Mouse (Mus musculus) MEL (cell line): ENCODE measurements around the gene Psen2. TPM values are rescaled to one million over a fixed set of nuclear protein-coding genes. Genes with fewer than 3 reads are reported as not detected.

Experiments used
- DNase-seq: peaks from one replicate; pipeline ENCODE4 v3.0.0; 2011; ENCODE audit warnings: low read depth, low spot score
- H3K27ac ChIP-seq: 2 replicates; pipeline ENCODE4 v1.5.1; 2012; ENCODE audit warnings: low read depth, mild to moderate bottlenecking, control low read depth, low read length, moderate library complexity; ENCODE audit not compliant: control insufficient read depth
- H3K27me3 ChIP-seq, 2 experiments: fragments of 150-350 bp in 1 of 2; sonication (generic) in 1 of 2; 2 replicates each; pipeline ENCODE4 v1.6.1; 2012; ENCODE audit warnings: low read length in 2 of 2, mild to moderate bottlenecking in 2 of 2, improper control_type of control experiment in 1 of 2, moderate library complexity in 1 of 2; ENCODE audit not compliant: insufficient read depth in 2 of 2, control insufficient read depth in 1 of 2
- H3K36me3 ChIP-seq, 2 experiments: 2 replicates each; pipeline ENCODE4 v1.6.1; 2012 to 2014; ENCODE audit warnings: low read length in 2 of 2, improper control_type of control experiment in 1 of 2, inconsistent platforms in 1 of 2, mild to moderate bottlenecking in 1 of 2; ENCODE audit not compliant: insufficient read depth in 2 of 2, control insufficient read depth in 1 of 2
- H3K4me1 ChIP-seq, 2 experiments: fragments of 150-350 bp in 1 of 2; sonication (generic) in 1 of 2; 2 replicates each; pipeline ENCODE4 v1.6.1; 2012; ENCODE audit warnings: low read length in 2 of 2, improper control_type of control experiment in 1 of 2, mild to moderate bottlenecking in 1 of 2; ENCODE audit not compliant: insufficient read depth in 2 of 2, control insufficient read depth in 1 of 2
- H3K4me3 ChIP-seq, 2 experiments: fragments of 150-350 bp in 1 of 2; sonication (generic) in 1 of 2; 2 replicates each; pipeline ENCODE4 v1.5.1; 2012; ENCODE audit warnings: low read depth in 2 of 2, low read length in 2 of 2, mild to moderate bottlenecking in 2 of 2, moderate library complexity in 2 of 2, control low read depth in 1 of 2, improper control_type of control experiment in 1 of 2; ENCODE audit not compliant: control insufficient read depth in 1 of 2, insufficient read depth in 1 of 2
- H3K79me2 ChIP-seq: 2 replicates; pipeline ENCODE4 v1.6.1; 2012; ENCODE audit warnings: mild to moderate bottlenecking, low read length, moderate library complexity; ENCODE audit not compliant: control insufficient read depth, poor library complexity, insufficient read depth
- H3K9ac ChIP-seq: 2 replicates; pipeline ENCODE4 v1.6.1; 2012; ENCODE audit warnings: low read depth, mild to moderate bottlenecking, control low read depth, low read length, moderate library complexity; ENCODE audit not compliant: control insufficient read depth, poor library complexity, severe bottlenecking
- H3K9me3 ChIP-seq: fragments of 150-350 bp; sonication (generic); replicated peaks from 2 replicates; pipeline ENCODE4 v1.6.1; 2012; ENCODE audit warnings: mild to moderate bottlenecking, low read length, improper control_type of control experiment, moderate library complexity; ENCODE audit not compliant: insufficient read depth
- CHD1 ChIP-seq: IDR thresholded peaks from 2 replicates; pipeline ENCODE4 v1.6.1; 2012; ENCODE audit warnings: low read depth, mild to moderate bottlenecking, inconsistent platforms, low read length, improper control_type of control experiment
- CHD2 ChIP-seq: IDR thresholded peaks from 2 replicates; pipeline ENCODE4 v1.6.1; 2011; ENCODE audit warnings: low read length, improper control_type of control experiment
- E2F4 ChIP-seq: IDR thresholded peaks from 2 replicates; pipeline ENCODE4 v1.6.1; 2011; ENCODE audit warnings: low read depth, low read length, improper control_type of control experiment, borderline replicate concordance
- GABPA ChIP-seq: IDR thresholded peaks from 2 replicates; pipeline ENCODE4 v1.6.1; 2012; ENCODE audit warnings: low read depth, mild to moderate bottlenecking, inconsistent platforms, low read length, improper control_type of control experiment, moderate library complexity
- GATA1 ChIP-seq: IDR thresholded peaks from 2 replicates; pipeline ENCODE4 v1.6.1; 2011; ENCODE audit warnings: low read depth, low read length, improper control_type of control experiment
- HCFC1 ChIP-seq: IDR thresholded peaks from 2 replicates; pipeline ENCODE4 v1.6.1; 2012; ENCODE audit warnings: low read depth, mild to moderate bottlenecking, inconsistent platforms, low read length, improper control_type of control experiment, moderate library complexity
- KAT2A ChIP-seq: conservative IDR thresholded peaks from 2 replicates; pipeline ENCODE4 v1.6.1; 2012; ENCODE audit warnings: low read depth, low read length, improper control_type of control experiment, inconsistent platforms
- MAFK ChIP-seq: IDR thresholded peaks from 2 replicates; pipeline ENCODE4 v1.6.1; 2011; ENCODE audit warnings: low read depth, mild to moderate bottlenecking, low read length, improper control_type of control experiment, borderline replicate concordance
- MAZ ChIP-seq: IDR thresholded peaks from 2 replicates; pipeline ENCODE4 v1.6.1; 2012; ENCODE audit warnings: low read depth, mild to moderate bottlenecking, inconsistent platforms, low read length, improper control_type of control experiment
- MYB ChIP-seq: IDR thresholded peaks from 2 replicates; pipeline ENCODE4 v1.6.1; 2011; ENCODE audit warnings: mild to moderate bottlenecking, low read depth, low read length, improper control_type of control experiment
- MYC ChIP-seq: IDR thresholded peaks from 2 replicates; pipeline ENCODE4 v1.6.1; 2011; ENCODE audit warnings: low read depth, mild to moderate bottlenecking, low read length, improper control_type of control experiment, moderate library complexity
- POLR2AphosphoS2 ChIP-seq: IDR thresholded peaks from 2 replicates; pipeline ENCODE4 v1.6.1; 2011; ENCODE audit warnings: low read length, improper control_type of control experiment
- POLR2AphosphoS5 ChIP-seq: IDR thresholded peaks from 2 replicates; pipeline ENCODE4 v1.6.1; 2012; ENCODE audit warnings: low read depth, borderline replicate concordance, mild to moderate bottlenecking, inconsistent platforms, low read length, moderate library complexity, mixed read lengths
- RCOR1 ChIP-seq: IDR thresholded peaks from 2 replicates; pipeline ENCODE4 v1.6.1; 2012; ENCODE audit warnings: low read depth, mild to moderate bottlenecking, inconsistent platforms, low read length, improper control_type of control experiment
- SMC3 ChIP-seq: IDR thresholded peaks from 2 replicates; pipeline ENCODE4 v1.6.1; 2011; ENCODE audit warnings: low read depth, low read length, improper control_type of control experiment
- TBP ChIP-seq: IDR thresholded peaks from 2 replicates; pipeline ENCODE4 v1.8.0; 2011; ENCODE audit warnings: low read depth, low read length, improper control_type of control experiment
- TCF12 ChIP-seq: IDR thresholded peaks from 2 replicates; pipeline ENCODE4 v1.6.1; 2014; ENCODE audit warnings: low read depth, mild to moderate bottlenecking, inconsistent platforms, low read length, improper control_type of control experiment, moderate library complexity
- USF2 ChIP-seq, 2 experiments: IDR thresholded peaks; 2 replicates each; pipeline ENCODE4 v1.6.1; 2011 to 2012; ENCODE audit warnings: improper control_type of control experiment in 2 of 2, low read length in 2 of 2, borderline replicate concordance in 1 of 2, inconsistent platforms in 1 of 2, low read depth in 1 of 2, mild to moderate bottlenecking in 1 of 2; ENCODE audit not compliant: insufficient read depth in 1 of 2
- ZC3H11A ChIP-seq: IDR thresholded peaks from 2 replicates; pipeline ENCODE4 v1.6.1; 2012; ENCODE audit warnings: low read depth, mild to moderate bottlenecking, inconsistent platforms, low read length, improper control_type of control experiment
- ZNF384 ChIP-seq: IDR thresholded peaks from 2 replicates; pipeline ENCODE4 v1.6.1; 2012; ENCODE audit warnings: low read depth, mild to moderate bottlenecking, inconsistent platforms, low read length, improper control_type of control experiment
- polyA plus RNA-seq, 2 experiments: library from polyadenylated mRNA; stranded (reverse) in 1 of 2; unstranded in 1 of 2; fragments of >175 nt in 1 of 2; fragments of >200 nt in 1 of 2; gene quantifications; 2 replicates each; pipeline versions ENCODE4 v1.2.1 to v1.2.4; 2012; ENCODE audit warnings: low replicate concordance in 2 of 2, low read depth in 1 of 2; ENCODE audit not compliant: insufficient read length in 2 of 2, insufficient read depth in 1 of 2, missing spikeins in 1 of 2
- total RNA-seq: library from RNA; depleted of rRNA; stranded (reverse); fragments of 300-350 nt; gene quantifications from 2 replicates; pipeline ENCODE4 v1.2.3, GENCODE M21; 2012

Gene Psen2
- total and polyA plus RNA-seq, 3 experiments = 35.0 to 39.2 TPM; not detected in 1

- H3K36me3 ChIP-seq = peaks cover 0 to 2% of the 10 kb centered on the region in 2 experiments; a peak in 2 of 4 replicates
- TF ChIP-seq KAT2A (no peak), GABPA (no peak), CHD2 (no peak), RCOR1 (no peak), MYB (no peak), SMC3 (no peak), TCF12 (no peak), POLR2AphosphoS5 (no peak), POLR2AphosphoS2 (no peak), USF2 (IDR thresholded peaks at IDR 0.05; ENCODE audit: borderline replicate concordance in 1 of 2, insufficient read depth in 1 of 2, low read depth in 1 of 2, low read length in 2 of 2) (no peak), CHD1 (no peak), MYC (no peak), HCFC1 (no peak), MAZ (no peak), ZC3H11A (no peak), TBP (no peak), E2F4 (no peak), ZNF384 (no peak)
- TF ChIP-seq, all 39 proteins: peak for 0
- no peaks in the 10 kb centered on the region for H3K27me3 ChIP-seq
- H3K4me3 ChIP-seq = no peak overlapping the region
- no peak for DNase-seq
- no peaks in the 10 kb centered on the region for H3K79me2 ChIP-seq
- H3K4me1 ChIP-seq = no peaks in the 10 kb centered on the region; a peak in 1 of 4 replicates
- H3K27ac ChIP-seq = no peak overlapping the region
- H3K9me3 ChIP-seq = no peaks in the 10 kb centered on the region
- H3K9ac ChIP-seq = no peak overlapping the region
Measured at GRCm38 (mm10) chr1:180229906-180230305, 33.3 kb downstream of the Psen2 start.

GRCm38 (mm10) chr1:180228854-180229253, 34.4 kb downstream of the Psen2 start:
- H3K4me3 ChIP-seq = no peak overlapping the region
- H3K27ac ChIP-seq = no peak overlapping the region
- peaks cover 0 to 2% of the 10 kb centered on the region in 2 experiments; a peak in 2 of 4 replicates for H3K36me3 ChIP-seq
- no peak overlapping the region for H3K9ac ChIP-seq
- no peaks in the 10 kb centered on the region for H3K9me3 ChIP-seq
- no peaks in the 10 kb centered on the region for H3K27me3 ChIP-seq
- TF ChIP-seq ZNF384 (peak; percentile 94), MAFK (no peak), GATA1 (no peak), E2F4 (no peak)
- H3K4me1 ChIP-seq = no peaks in the 10 kb centered on the region; a peak in 1 of 4 replicates
- DNase-seq = peak; percentile 28
- H3K79me2 ChIP-seq = no peaks in the 10 kb centered on the region
